Mouse (Mus musculus) kidney, embryonic 15.5 days (tissue): ENCODE data around the gene Ep300. TPM values are rescaled to one million over a fixed set of nuclear protein-coding genes. Genes with fewer than 3 reads are reported as not detected.
"Not testable (repeated sequence)": the region's sequence is repeated elsewhere in the genome, so short reads cannot be mapped to it uniquely, and the experiment has no call there.

Source experiments
- ATAC-seq: fragments of 200-750 bp; cut with Nextera tagmentation; replicated peaks from 2 replicates; pipeline ENCODE4 v1.8.0; 2017; ENCODE audit warnings: moderate TSS enrichment; ENCODE audit not compliant: low FRiP score
- H3K27ac ChIP-seq: fragments of 300-500 bp; sonication (generic); 2 replicates; pipeline ENCODE4 v1.5.1; 2015; ENCODE audit warnings: mild to moderate bottlenecking, inconsistent platforms
- H3K27me3 ChIP-seq: fragments of 300-500 bp; sonication (generic); 2 replicates; pipeline ENCODE4 v1.6.1; 2015; ENCODE audit warnings: inconsistent platforms
- H3K36me3 ChIP-seq: fragments of 300-500 bp; sonication (generic); 2 replicates; pipeline ENCODE4 v1.6.1; 2015; ENCODE audit warnings: inconsistent platforms
- H3K4me1 ChIP-seq: fragments of 300-500 bp; sonication (generic); 2 replicates; pipeline ENCODE4 v1.6.1; 2015; ENCODE audit warnings: inconsistent platforms
- H3K4me2 ChIP-seq: fragments of 300-500 bp; sonication (generic); 2 replicates; pipeline ENCODE4 v1.6.1; 2015; ENCODE audit warnings: moderate library complexity, mild to moderate bottlenecking, inconsistent platforms
- H3K4me3 ChIP-seq: fragments of 300-500 bp; sonication (generic); replicated peaks from 2 replicates; pipeline ENCODE4 v1.5.1; 2015; ENCODE audit warnings: mild to moderate bottlenecking, inconsistent platforms
- H3K9ac ChIP-seq: fragments of 300-500 bp; sonication (generic); 2 replicates; pipeline ENCODE4 v1.6.1; 2015; ENCODE audit warnings: mild to moderate bottlenecking, inconsistent platforms
- H3K9me3 ChIP-seq: fragments of 300-500 bp; sonication (generic); replicated peaks from 2 replicates; pipeline ENCODE4 v1.6.1; 2016; ENCODE audit warnings: inconsistent platforms
- WGBS: fragments of 180-500 bp; shearing (Covaris S2); methylation state at CpG from one replicate; pipeline ENCODE4 v1.1.7; 2015; ENCODE audit warnings: mixed read lengths; 5-methylcytosine and 5-hydroxymethylcytosine counted together
- microRNA-seq: library from miRNA; unstranded; fragments of <30 nt; microRNA quantifications from one replicate; pipeline ENCODE4, GENCODE M21; 2016
- polyA plus RNA-seq: library from polyadenylated mRNA; unstranded; fragments of >200 nt; fragmentation: Nextera tagmentation; extraction: Ambion mirVana; gene quantifications from 2 replicates; pipeline ENCODE4 v1.2.1, GENCODE M21; 2015

The Ep300 gene
- polyA plus RNA-seq, 1 experiment from 2014 or later: 18.6 TPM

DNA sequence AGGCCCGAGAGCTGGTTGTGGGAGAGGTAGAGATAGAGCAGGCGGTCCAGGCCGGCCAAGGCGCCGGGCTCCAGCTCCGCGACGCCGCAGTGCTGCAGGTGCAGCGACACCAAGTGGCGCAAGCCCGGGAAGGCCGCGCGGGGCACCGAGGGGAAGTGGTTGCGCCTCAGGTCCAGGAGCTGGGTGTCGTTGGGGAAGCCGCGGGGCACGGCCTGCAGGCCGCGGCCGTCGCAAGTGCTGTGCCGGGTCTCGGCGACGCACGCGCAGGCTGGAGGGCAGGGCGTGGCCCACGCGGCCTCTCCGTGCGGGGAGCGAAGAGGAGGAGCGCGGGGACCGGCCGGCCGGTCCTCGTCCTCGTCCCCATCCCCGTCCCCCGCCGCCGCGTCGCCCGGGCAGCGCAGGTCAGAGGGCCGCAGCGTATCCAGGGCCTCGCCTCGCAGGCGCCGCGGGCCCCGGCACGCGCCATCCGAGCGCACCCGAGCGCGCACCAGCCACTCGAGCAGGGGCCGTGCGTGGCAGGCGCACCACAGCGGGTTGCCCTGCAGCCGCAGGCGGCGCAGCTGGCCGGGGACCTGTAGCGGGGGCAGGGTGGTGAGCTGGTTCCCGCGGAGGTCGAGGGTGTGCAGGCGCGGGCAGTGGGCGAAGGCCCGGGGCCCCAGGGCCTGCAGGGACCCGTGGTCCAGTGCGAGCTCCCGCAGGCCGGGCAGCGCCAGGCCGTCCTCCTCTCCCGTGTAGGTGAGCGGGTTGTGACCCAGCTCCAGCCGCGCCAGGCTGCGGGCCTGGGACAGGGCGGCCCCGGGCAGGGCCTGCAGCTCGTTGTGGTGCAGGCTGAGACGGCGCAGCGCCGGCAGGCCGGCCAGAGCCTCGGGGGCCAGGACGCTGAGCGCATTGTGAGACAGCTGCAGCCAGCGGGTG, 109.1 kb downstream of the Ep300 start:
- Histone ChIP-seq H3K4me1 (peaks cover 27% of the 10 kb centered on the region), H3K9me3 (no peaks in the 10 kb centered on the region), H3K27ac (0 out of 2 replicates have a peak overlapping the region, but pooled peaks have one; percentile 45), H3K4me3 (peak overlapping the region; percentile 59), H3K4me2 (peak overlapping the region; percentile 98), H3K36me3 (no peaks in the 10 kb centered on the region), H3K9ac (peak overlapping the region; percentile 66), H3K27me3 (peaks cover 53% of the 10 kb centered on the region)
- under 1% methylated on average over 90 of the region's 107 CpGs for WGBS
- ATAC-seq: peak; percentile 83

DNA sequence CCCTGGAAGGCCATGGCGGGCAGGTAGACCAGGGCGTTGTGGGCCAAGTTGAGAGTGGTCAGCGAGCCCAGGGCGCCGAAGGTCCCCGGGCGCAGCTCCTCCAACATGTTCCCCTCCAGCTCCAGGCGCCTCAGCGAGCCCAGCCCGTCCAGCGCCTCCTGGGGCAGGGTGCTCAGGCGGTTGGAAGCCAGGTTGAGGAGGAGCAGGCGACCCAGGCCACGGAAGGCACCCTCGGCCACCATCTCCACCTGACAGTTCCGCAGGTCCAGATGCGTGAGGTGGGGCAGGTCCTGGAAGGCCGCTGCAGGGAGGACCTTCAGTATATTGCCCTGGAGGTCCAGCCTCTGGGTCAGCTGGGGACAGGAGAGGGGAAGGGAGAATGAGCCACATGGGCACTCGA, 109.7 kb downstream of the Ep300 start:
- H3K4me3 ChIP-seq: peak overlapping the region; percentile 59
- no peak overlapping the region for H3K27ac ChIP-seq
- no peaks in the 10 kb centered on the region for H3K36me3 ChIP-seq
- H3K9ac ChIP-seq: peak overlapping the region; percentile 66
- WGBS: 34% methylated on average over 19 of the region's 19 CpGs
- no peak; the same call in 1 of the 2 replicates for ATAC-seq
- H3K27me3 ChIP-seq: peaks cover 53% of the 10 kb centered on the region
- H3K4me2 ChIP-seq: peak overlapping the region; percentile 98
- no peaks in the 10 kb centered on the region for H3K9me3 ChIP-seq
- peaks cover 27% of the 10 kb centered on the region for H3K4me1 ChIP-seq

DNA sequence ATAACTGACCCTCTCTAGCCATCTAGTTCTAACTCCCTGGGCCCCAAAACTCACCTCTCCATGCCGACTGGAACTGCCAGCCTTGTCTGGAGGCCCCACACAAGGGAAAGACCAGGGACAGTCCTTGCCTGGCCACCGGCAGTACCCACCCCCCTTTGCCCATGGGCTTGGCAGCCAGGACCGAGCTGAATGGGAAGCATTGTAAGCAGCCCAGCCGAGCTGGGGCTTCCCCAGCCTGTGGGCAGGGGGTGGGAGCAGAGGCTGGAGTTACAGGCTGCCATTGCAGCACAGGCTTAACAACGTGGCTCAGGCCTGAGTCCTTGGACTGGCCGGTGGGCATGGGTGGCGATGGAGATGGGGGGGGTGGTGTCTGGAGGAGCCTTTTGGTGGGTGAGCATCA, 112.0 kb downstream of the Ep300 start, which contains the start of gene Chadl:
Chadl (minus strand) TSS at position 113 of the 400 bp plus-strand sequence.
- no peak for ATAC-seq
- Histone ChIP-seq H3K36me3 (no peaks in the 10 kb centered on the region), H3K4me1 (peaks cover 31% of the 10 kb centered on the region), H3K4me2 (0 out of 2 replicates have a peak within 1 kb of the TSS, but pooled peaks have one; percentile 5), H3K9ac (no peak within 1 kb of the TSS), H3K4me3 (no peak within 1 kb of the TSS), H3K9me3 (no peaks in the 10 kb centered on the region), H3K27ac (0 out of 2 replicates have a peak within 1 kb of the TSS, but pooled peaks have one; percentile 2), H3K27me3 (peaks cover 46% of the 10 kb centered on the region)
- 59% methylated on average over 7 of the region's 7 CpGs for WGBS

DNA sequence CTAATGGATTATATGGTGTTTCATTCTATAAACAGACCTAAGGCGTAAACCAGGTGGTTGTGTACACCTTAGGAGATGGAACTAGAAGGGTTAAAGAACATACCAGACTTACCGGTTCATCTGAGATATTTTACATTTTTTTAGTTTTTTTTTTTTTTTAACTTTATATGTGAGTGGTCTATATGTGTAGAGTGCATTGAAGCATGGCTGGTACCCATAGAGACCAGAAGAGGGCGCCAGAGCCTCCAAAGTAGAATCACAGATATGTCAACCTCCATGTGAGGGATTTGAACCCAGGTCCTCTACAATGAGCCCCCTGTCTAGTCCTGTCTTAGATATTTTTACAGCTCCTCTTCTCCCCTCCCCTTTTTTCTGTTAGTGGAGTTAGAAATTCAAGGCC, 112.7 kb downstream of the Ep300 start:
- Histone ChIP-seq H3K4me3 (no peak overlapping the region), H3K4me1 (peaks cover 26% of the 10 kb centered on the region), H3K27me3 (peaks cover 39% of the 10 kb centered on the region), H3K9ac (no peak overlapping the region), H3K4me2 (no peak overlapping the region), H3K27ac (no peak overlapping the region), H3K9me3 (no peaks in the 10 kb centered on the region), H3K36me3 (peaks cover 5% of the 10 kb centered on the region; the same call in 1 of the 2 replicates)
- WGBS: 50% methylated on average over 3 of the region's 3 CpGs
- ATAC-seq: no peak

DNA sequence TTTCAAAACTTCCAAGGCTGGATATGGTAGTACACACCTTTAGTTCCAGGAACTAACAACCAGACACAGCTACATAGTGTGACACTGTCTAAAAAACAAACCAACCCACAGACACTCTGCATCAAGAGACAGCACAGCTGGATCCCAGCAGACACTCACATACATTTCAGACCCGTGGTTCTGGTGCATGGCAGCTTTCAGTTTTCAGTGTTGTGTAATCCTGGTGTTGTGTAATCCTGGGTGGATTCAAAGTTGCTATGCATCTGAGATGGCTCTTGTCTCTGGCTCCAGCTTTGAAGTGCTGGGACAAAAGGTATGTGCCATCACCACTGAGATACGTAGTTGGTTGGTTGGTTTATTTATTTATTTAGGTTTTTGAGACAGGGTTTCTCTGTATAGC, 113.4 kb downstream of the Ep300 start:
- 71% methylated on average over 2 of the region's 2 CpGs for WGBS
- ATAC-seq: no peak
- H3K9ac ChIP-seq: no peak overlapping the region

DNA sequence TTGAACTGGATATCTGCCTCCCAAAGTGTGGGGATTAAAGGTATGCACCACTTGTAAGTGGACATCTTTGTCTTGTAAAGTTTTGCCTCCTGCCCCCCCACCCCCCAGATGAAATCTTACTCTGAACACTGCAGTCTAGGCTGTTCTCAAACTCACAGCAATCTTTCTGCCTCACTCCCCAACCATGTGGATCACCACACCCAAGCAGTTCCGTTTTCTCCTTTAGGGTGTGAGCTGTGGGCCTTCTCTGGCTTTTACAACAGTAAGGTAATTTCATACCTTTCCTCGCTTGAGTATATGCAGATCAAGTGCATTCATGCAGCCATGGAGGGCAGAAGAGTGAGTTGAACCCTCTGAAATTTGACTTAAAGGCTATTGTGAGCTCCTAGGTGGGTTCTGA, 115.0 kb downstream of the Ep300 start:
- peaks cover 4% of the 10 kb centered on the region; the same call in 1 of the 2 replicates for H3K4me1 ChIP-seq
- H3K9ac ChIP-seq: no peak overlapping the region
- 49% methylated on average over 2 of the region's 2 CpGs for WGBS
- ATAC-seq: no peak
- H3K27ac ChIP-seq: 0 out of 2 replicates have a peak overlapping the region, but pooled peaks have one; percentile 45
- H3K27me3 ChIP-seq: peaks cover 16% of the 10 kb centered on the region
- no peak overlapping the region for H3K4me2 ChIP-seq
- no peaks in the 10 kb centered on the region for H3K9me3 ChIP-seq
- H3K4me3 ChIP-seq: no peak overlapping the region
- H3K36me3 ChIP-seq: peaks cover 28% of the 10 kb centered on the region

More for the DNA sequence above, 113.4 kb downstream of the Ep300 start:
- H3K9me3 ChIP-seq: no peaks in the 10 kb centered on the region
- H3K36me3 ChIP-seq: peaks cover 12% of the 10 kb centered on the region
- peaks cover 32% of the 10 kb centered on the region for H3K27me3 ChIP-seq
- H3K4me1 ChIP-seq: peaks cover 20% of the 10 kb centered on the region
- H3K4me3 ChIP-seq: no peak overlapping the region
- H3K4me2 ChIP-seq: no peak overlapping the region
- no peak overlapping the region for H3K27ac ChIP-seq

DNA sequence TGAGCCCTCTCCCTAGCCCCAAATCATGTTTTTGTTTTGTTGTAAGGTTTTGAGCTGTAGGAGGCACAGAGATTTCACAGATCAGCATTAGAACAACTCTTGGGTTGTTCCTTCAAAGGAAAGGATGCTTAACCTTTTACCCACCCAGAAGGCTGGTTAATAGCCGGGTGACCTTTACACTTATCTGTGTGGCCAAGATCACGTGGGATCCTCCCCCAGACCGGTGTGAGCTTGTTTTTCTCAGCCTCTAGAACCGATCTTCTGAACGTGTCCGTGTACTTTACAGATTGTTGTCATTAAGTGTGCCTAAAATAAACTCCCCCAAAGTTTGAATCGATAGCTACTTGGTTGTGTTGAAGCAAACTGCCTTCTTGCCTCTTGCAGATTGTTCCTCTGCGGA, 115.5 kb downstream of the Ep300 start:
- Histone ChIP-seq H3K4me2 (no peak overlapping the region), H3K9ac (no peak overlapping the region), H3K27me3 (peaks cover 11% of the 10 kb centered on the region; the same call in 1 of the 2 replicates), H3K4me3 (no peak overlapping the region), H3K9me3 (no peaks in the 10 kb centered on the region), H3K36me3 (peaks cover 33% of the 10 kb centered on the region), H3K4me1 (peaks cover 4% of the 10 kb centered on the region; the same call in 1 of the 2 replicates), H3K27ac (0 out of 2 replicates have a peak overlapping the region, but pooled peaks have one; percentile 45)
- no peak for ATAC-seq
- 43% methylated on average over 8 of the region's 8 CpGs for WGBS

DNA sequence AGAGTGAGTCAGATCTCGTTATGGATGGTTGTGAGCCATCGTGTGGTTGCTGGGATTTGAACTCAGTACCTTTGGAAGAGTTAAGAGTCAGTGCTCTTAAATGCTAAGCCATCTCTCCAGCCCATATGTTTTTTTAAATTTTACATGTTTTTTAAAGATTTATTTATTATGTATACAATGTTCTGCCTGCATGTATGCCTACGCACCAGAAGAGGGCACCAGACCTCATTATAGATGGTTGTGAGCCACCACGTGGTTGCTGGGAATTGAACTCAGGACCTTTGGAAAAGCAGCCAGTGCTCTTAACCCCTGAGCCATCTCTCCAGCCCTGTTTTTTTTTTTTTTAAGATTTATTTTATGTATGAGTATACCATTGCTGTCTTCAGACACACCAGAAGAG, 116.2 kb downstream of the Ep300 start:
- H3K27me3 ChIP-seq, H3K9me3 ChIP-seq, ATAC-seq, H3K4me2 ChIP-seq, H3K4me1 ChIP-seq, H3K9ac ChIP-seq, H3K4me3 ChIP-seq, H3K27ac ChIP-seq: not testable (repeated sequence)
- 76% methylated on average over 4 of the region's 4 CpGs for whole genome bisulfite sequencing
- H3K36me3 ChIP-seq: peaks cover 40% of the 10 kb centered on the region

Small RNA genes within 50 kb of the gene (microRNA-seq; reads per million reads assigned to microRNA genes)
- not detected for gene Gm23880

Other genes starting within 250 kb of the Ep300 start
- gene Slc25a17, start 224.5 kb upstream of the Ep300 start, polyA plus RNA-seq: 122 and 128 TPM in 2 replicates
- 185 and 196 TPM in 2 replicates for gene St13, start 185.3 kb upstream of the Ep300 start, polyA plus RNA-seq
- 13.2 and 13.3 TPM in 2 replicates for gene Xpnpep3, start 185.2 kb upstream of the Ep300 start, polyA plus RNA-seq
- gene Dnajb7, start 177.1 kb upstream of the Ep300 start, polyA plus RNA-seq: 2.1 and 2.2 TPM in 2 replicates
- gene Rbx1, start 119.1 kb upstream of the Ep300 start, polyA plus RNA-seq: 459 and 522 TPM in 2 replicates
- 23.1 and 26.3 TPM in 2 replicates for gene L3mbtl2, start 78.5 kb downstream of the Ep300 start, polyA plus RNA-seq
- 5.0 and 5.2 TPM in 2 replicates for gene Chadl, start 111.9 kb downstream of the Ep300 start, polyA plus RNA-seq
- 34.8 and 37.4 TPM in 2 replicates for gene Zc3h7b, start 159.7 kb downstream of the Ep300 start, polyA plus RNA-seq
- 99.1 and 106 TPM in 2 replicates for gene Rangap1, start 160.2 kb downstream of the Ep300 start, polyA plus RNA-seq
- gene Tef, start 217.1 kb downstream of the Ep300 start, polyA plus RNA-seq: 23.9 and 26.5 TPM in 2 replicates